Comparison of ENCODE assay signal across 14 mouse cellular contexts in genomic region chr10:30771417-30772158, GRCm38 (mm10).
"Had no signal": no experiment of that assay in that cellular context is flagged by ENCODE, and none has a peak within 500 bp of the region (broad histone marks: within the 10 kb centered on the region; RNA-seq: fewer than 3 reads in every experiment).

No protein-coding gene starts in this region.

- H3K27me3 ChIP-seq: liver, embryonic 12.5 days; lung, embryonic 15.5 days; megakaryocyte, embryonic 14.5 days; midbrain, embryonic 12.5 days; neural tube, embryonic 13.5 days had no signal

- ATAC-seq: liver, embryonic 12.5 days; midbrain, embryonic 16.5 days had no signal

- H3K9ac ChIP-seq: liver, embryonic 12.5 days; lung, embryonic 15.5 days; midbrain, embryonic 12.5 days; neural tube, embryonic 13.5 days had no signal

- H3K4me2 ChIP-seq: liver, embryonic 12.5 days; lung, embryonic 15.5 days; midbrain, embryonic 12.5 days; neural tube, embryonic 13.5 days had no signal

- H3K9me3 ChIP-seq: limb, embryonic 10.5 days; liver, embryonic 12.5 days; lung, embryonic 15.5 days; megakaryocyte, embryonic 14.5 days; midbrain, embryonic 12.5 days; neural tube, embryonic 13.5 days had no signal

- H3K36me3 ChIP-seq: limb, embryonic 10.5 days; lung, embryonic 15.5 days; midbrain, embryonic 12.5 days; neural tube, embryonic 13.5 days had no signal

- H3K27ac ChIP-seq: limb, embryonic 10.5 days; liver, embryonic 12.5 days; lung, embryonic 15.5 days; macrophage; midbrain, embryonic 12.5 days; neural tube, embryonic 13.5 days had no signal

- H3K4me1 ChIP-seq: limb, embryonic 10.5 days; lung, embryonic 15.5 days; midbrain, embryonic 12.5 days had no signal

- H3K4me3 ChIP-seq: layer of hippocampus, adult 2 months; limb, embryonic 10.5 days; liver, embryonic 12.5 days; lung, embryonic 15.5 days; megakaryocyte, embryonic 14.5 days; midbrain, embryonic 12.5 days; neural tube, embryonic 13.5 days had no signal

- DNase-seq: kidney, postnatal 10 days; kidney, postnatal 4 days; lung, postnatal 14 days; right cerebral cortex, postnatal 4 days; thymus, postnatal 4 days had no signal
